Mouse (Mus musculus) urinary bladder, postnatal 14 days (tissue): ENCODE data around the gene Cst13.
A peak's percentile ranks its signal among the peaks of the same experiment; 100 is the strongest.
"Not testable (repeated sequence)": the region's sequence is repeated elsewhere in the genome, so short reads cannot be mapped to it uniquely, and the experiment has no call there.

Experiments
- DNase-seq: peaks from one replicate; pipeline ENCODE4 v3.0.0; 2021; ENCODE audit warnings: low spot score

The Cst13 gene

DNA sequence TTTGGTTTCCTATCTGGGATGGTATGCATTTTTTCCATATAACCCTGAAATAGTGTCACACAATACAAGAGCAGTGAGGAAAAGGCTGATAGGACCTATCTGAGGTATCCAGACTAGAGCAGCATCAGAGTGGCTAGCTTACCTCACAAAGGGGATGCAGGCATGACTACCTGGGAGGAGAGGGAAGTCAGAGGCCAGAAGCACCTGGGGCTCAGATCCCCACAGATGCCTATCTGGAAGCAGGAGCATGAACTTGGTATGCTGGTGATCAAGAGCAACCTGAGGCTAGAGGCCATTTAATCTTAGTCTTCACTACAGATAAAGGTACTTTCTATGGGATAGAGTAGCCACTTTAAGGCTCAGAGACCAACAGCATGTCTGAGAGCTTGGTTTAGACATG, at the start of gene Cst13:
Gene Cst13, plus strand, starts transcription at position 173 of the 400 bp plus-strand sequence.
- no peak for DNase-seq

DNA sequence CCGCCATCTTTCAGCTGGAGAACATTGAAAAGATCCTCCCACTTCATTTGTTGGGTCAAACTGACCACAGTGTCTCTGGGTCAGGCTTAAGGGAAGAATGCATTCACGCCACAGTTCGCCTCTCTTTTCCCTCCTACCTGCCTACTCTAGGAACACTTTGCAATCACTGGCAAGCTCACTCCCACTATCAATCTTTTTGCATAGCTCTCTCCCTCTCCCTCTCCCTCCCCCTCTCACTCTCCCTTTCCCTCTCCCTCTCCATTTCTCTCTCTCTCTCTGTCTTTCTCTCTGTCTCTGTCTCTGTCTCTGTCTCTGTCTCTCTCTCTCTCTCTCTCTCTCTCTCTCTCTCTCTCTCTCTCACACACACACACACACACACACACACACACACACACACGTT, 48.5 kb upstream of the Cst13 start, which contains the start of gene Cst11:
Gene Cst11, minus strand, starts transcription at position 101 of the 400 bp plus-strand sequence.
- DNase-seq = not testable (repeated sequence)

DNA sequence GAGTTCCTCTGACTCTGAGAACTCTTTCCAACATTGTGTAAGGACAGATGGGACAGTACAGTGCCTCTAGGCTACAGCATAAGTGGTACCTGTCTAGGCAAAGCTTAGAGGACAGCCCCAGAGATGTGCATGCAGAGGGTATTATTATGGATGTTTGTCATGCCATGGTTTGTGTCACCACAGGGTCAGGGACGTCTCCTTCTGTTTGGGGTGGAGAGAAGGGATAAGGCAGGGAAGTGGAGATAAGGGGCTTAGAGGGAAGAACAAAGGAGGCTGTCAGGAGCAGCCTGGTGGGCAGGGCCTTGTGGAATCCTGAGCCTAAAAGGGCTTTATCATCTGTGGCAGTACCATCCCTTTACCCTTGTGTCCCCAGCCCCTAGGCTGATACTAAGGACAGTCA, 38.2 kb upstream of the Cst13 start, which contains the start of gene 8030411F24Rik:
Gene 8030411F24Rik, plus strand, starts transcription at position 301 of the 400 bp plus-strand sequence.
- no peak for DNase-seq

DNA sequence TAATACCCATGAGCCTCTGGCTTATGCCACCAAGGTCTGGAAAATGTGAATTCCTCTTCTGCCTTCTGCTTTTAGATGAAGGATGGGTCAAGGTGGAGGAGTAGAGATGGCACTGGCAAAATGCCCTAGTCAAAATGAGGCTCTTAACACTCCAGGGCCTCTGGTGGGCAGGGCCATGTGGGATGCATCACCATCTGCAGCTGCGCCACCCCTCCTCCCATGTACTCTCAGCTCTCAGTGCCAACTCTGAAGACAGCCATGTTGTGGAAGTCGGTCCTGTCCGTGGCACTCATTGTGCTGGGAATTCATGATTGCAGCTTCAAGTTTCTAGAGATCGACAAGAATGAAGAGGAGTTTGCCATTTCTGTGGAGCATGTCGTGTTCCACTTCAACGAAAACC, 30.7 kb upstream of the Cst13 start, which contains the start of gene Cst12:
Gene Cst12, plus strand, starts transcription at position 220 of the 400 bp plus-strand sequence.
- no peak for DNase-seq

DNA sequence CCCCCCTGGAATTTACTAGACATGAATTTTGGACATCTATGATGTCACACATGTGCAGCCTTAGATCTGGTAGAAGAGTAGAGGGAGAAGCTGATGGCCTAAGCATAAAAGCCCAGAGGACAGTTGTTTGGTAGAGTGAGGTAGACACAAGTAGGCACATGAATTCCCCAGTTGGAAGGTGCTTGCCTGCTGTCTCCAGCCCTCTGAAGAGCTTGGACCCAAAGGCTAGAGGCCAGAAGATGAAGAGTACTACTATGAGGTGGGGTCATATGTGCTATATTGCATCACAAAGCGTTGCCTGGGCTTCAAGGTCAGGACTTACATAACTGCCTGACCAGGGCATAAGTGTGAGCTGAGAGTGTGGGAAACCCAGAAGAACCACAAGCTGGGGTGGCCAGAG, 21.4 kb upstream of the Cst13 start, which contains the start of gene Cst8:
Gene Cst8, plus strand, starts transcription at position 301 of the 400 bp plus-strand sequence.
- no peak for DNase-seq

DNA sequence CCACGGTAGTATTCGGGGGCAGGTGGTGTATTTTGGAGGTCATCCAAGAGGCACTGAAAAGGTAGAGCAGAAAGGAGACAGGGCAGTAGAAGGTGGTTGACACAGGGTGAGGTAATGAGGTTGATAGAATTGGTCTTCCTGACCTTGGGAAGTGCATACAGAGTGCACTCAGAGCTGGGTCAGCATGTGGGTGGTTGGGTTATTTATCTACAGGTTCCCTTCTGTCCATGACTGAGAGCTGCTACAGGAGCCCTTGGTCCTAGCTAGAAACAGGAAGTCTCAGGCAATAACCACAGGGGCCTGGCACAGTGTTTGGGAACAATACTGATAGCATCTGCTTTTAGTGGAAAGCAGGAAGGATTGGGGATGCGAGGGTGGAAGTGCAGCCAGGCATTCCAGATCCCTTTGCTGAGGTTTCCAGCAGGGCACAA, 18.4 kb upstream of the Cst13 start:
- no peak for DNase-seq

DNA sequence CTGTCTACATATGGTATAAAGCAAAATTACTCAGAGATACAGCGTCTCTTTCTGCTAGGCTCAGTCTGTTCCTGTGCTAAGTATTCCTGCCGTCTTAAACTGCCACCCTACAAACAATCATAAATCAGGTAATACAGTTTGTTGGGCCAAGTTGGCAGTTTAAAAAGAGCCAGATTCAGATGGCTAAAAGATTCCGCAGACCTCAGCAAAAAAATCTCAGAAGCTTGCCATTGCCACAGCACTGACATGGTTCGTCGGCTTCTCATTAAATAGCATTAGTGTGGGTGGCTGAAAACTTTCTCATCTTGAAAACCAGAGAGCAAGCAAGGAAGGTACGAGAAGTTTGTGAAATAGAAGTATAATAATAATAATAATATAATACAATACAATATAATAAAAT, 13.2 kb upstream of the Cst13 start:
- no peak for DNase-seq

DNA sequence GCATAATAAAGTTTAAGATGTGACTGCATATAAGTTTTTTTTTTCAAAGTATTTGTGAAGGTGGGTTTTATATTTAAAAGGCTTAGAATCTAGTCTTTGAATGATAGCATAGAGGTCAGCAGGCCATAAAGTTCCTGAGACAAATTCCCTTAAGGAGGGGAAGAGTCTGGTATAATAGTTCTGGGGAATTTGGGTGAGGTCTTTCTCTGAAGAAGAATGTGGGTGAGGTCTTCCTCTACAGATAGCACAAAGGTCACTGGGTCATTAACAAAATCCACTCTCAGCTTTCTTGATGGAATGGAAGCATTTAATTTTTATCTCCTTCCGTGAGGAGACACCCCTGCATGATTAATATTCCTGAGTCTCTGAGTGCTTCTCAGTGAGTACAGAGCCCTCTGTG, 6.1 kb downstream of the Cst13 start:
- no peak for DNase-seq

DNA sequence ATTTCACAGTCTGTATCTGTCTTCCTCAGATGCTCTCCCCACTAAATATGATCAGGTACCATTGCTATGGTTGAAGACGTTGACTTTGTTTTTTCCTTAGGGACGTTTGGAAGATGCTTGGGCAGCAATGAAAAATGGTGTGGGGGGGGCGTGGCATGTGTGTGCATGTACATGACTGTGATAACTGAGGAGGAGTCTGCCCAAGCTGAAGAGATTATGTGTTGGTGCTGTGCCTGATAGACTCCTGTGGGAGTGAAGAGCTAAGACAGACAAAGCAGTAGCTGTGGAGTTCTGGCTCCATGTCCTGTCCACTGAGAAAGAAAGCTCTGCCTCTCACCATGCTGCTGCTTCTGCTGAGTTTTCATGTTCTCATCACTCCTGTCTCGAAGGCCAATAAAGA, 15.0 kb downstream of the Cst13 start, which contains the start of gene Cst9:
Gene Cst9, plus strand, starts transcription at position 236 of the 400 bp plus-strand sequence.
- no peak for DNase-seq

DNA sequence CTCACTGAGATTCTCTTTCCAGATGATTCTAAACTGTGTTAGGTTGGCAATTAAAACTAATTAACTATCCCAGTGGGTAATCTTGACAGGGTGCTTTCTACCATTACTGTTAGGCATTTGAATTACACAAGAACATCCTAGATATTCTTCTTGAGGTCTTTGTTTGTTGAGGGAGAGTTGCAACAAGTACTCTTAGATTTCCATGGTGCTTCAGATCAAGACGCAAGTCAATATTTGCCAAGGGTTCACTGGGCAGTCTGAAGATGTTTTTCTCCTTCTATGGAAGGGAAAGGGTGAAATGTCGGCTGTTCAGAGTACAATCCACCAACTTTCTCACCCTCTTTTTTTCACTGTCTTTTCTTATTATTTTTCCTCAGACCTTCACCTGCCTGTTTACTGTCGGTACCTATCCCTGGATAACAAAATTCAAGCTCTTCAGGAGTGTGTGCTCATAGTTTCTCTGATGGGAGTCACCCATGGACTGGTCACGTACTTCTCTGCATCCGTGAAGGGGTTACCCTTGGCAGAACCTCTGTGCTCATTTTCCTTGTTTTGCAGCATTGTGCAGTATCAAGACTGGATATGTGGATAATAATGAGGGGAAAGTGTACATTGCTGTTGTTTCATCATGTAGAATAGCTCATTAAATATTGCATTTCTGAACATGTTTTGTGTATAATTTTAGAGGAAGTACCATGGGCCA, 18.3 kb downstream of the Cst13 start:
- DNase-seq = no peak

DNA sequence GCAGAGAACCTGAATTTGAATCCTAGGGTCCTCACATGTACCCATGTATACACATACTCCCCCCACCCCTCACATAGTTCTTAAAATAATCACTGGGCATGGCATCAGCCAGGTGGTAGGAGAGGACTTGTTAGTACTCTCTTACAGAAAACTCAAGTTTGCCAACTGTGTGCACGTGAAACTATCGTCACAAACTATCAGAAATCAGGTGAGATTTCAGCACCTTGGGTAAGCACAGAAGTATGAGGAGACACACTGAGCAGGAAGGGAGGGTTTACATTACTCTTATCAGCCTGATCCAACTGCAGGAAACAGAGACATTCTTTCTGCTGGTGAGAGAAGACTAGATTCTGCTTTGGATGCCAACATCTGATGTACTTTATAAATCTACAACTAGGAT, 19.3 kb downstream of the Cst13 start:
- no peak for DNase-seq

DNA sequence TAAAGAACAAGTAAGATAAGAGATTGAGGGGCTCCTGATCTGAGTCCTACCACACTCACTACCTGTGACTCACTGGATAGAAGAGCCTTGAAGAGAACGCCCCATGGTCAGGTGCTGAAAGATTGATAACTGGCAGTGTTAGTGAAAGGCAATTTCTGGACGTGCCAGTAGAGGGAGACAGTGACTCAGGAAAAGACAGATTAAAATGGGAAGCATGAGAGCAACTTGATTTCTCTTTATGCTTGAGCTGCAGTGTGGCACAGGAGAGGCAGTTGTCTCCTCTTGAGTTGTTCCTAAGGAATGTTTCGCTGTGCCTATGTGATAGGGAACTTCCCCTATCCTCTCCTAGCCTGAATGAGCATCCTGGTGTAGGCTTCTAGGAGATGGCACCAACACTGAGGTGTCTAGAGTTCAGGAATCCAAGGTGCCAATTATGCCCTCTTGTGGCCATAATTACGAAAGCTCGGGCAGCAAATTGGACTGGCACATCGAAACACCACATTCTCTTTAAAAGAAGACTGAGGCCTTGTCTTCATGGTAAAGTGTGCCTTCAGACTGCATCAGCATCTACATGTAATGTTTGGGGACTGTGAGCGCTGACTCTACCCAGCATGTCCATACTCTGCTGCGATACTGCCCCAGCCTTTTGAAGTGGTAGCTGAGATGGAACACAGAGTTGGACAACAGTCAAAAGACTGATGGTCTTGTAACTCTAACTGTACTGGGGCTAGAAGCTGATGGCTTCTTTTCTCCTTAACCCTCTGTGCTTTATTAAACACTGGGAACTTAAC, 31.4 kb downstream of the Cst13 start:
- peak; percentile 80 for DNase-seq

DNA sequence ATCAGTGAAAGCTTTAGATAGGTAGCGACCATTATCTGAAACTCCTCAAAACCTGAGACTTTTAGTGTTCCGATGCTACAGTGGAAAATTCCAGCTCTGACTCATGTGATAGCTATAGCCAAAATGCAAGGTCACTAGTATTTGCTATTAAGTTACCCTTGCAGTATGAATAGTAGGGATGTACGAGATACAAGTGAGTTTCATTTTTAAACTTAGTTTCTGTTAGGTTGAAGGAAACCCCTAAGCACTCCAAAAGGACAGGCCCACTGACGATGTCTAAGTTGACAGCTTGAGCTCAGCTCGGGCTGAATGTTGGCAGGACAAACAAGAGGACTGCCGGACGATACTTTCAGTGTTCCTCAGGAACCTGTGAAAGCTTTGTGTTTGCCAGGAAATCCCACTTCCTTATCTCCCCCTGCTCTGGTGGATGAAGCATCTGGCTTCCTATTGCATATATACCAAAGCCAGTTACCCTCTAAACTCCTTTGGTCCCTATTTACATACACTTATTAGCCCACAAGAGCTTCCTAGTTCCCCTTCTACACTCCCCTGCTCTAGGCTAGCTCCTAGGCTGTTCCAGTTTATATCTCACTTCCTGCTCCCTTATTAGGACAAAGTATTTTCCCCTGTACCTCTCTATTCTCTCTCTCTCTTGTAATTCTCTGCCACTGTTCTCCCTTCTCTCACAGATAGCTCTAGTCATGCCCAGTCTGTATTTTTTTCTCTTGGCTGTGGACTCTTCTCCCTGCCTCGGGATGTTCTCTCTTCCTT, 36.9 kb downstream of the Cst13 start:
- DNase-seq = no peak

DNA sequence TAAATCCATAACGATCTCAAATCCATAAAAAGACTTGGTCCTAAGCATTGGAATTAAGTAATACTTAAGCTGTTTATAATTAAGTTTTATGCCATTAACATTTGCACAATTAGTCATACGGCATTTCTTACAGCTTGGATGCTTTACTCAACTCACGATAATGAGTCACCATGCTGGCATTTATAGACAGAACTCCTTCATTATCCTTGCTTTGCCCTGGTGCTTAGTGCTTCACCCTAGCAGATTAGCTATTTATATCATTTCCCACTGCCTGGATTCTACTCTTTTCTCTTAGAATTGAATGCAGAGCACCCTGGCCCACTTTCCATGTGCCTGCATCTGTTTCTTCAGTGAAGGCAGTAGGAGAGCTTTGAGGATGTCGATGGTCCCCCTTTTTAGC, 37.6 kb downstream of the Cst13 start:
- DNase-seq = no peak

DNA sequence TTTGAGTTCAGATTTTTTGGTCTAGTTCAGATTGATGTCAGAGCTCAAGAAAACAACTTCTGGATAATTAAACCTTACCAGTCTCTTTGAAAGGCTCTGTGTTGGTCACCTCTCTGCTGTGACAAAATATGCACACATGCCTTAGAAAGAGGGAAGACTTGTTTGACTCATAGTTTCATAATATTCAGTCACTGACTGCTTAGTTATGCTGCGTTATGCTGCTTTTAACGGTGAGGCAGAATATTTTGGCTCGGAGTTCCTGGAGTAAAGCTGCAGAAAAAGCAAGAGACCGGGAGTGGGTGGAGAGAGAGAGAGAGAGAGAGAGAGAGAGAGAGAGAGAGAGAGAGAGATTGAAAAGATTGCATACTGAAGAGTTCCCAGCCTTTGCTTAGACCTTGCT, 41.1 kb downstream of the Cst13 start:
- no peak for DNase-seq

DNA sequence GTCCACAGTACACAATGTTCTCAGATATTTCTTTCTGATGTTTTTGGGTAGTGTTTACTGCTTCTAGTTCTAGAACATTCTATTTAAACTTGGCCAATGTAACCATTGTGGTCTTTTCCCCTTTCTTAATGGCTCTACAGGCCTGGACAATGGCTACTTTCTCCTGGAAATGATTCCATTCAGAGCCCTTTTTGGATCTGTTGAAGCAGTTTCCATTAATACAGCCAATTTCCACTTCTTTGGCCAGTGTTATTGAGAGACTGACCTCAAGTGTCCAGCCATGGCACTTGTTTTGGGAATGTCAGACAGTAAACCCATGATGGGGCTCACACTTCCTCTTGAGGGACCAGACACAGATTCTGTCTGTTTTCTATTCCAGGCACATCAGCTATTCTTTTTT, 41.8 kb downstream of the Cst13 start:
- no peak for DNase-seq

DNA sequence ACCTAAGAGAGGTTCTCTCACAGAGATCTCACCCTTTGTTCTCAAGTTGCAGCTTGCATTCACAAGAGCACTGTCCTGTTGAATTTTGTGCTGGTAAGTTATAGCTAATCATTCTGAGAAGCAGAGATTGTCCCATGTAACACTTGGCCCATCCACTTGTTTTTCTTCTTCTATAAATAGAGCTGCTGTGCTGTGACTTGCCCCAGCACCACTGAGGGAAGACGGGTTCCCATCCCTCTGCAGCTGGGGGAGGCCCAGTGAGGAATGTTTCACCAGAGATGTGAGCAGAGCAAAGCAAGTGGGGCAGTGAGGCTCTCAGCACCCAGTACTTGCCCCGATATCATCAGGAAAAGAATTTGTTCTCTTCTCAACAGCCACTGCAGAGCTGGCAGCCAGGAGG, 45.1 kb downstream of the Cst13 start, which contains the start of gene 9230104L09Rik:
Gene 9230104L09Rik, minus strand, starts transcription at position 73 of the 400 bp plus-strand sequence.
- peak; percentile 40 for DNase-seq

DNA sequence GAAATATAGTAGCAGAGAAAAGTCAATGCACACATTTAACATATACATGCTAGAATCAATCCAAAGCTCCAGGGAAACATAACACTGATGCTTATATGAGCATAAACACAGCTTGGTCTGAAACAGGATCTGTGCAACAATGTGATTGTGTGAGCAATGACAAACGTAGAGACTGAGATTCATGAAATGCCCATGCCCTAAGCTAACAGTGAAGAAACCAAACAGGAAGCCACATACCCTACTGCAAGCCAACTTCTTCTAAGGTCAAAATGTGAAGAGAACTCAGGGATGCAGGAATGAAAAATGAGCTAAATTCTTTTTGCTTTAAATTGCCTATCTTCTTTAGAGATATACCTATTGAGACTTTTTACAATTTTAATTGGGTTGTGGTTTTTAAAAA, 49.1 kb downstream of the Cst13 start:
- DNase-seq = no peak

DNA sequence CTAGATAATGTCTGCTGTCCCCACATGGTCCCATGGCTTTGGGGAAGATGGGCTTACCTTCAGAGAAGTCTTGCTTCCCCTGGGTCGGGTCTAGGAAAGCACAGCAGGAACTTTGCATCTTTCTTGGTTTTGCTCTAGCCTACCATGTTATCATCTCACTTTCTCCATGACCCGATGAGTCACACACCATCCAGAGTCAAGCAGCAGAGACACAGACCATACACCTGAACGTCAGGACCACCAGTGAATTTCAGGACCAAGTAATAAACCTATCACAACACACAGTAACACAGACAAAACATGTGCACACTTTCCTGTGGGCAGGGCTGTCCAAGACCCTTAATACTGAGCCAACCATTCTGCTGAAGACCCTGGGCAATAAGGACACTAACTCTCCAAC, 50.6 kb downstream of the Cst13 start:
- DNase-seq = no peak

DNA sequence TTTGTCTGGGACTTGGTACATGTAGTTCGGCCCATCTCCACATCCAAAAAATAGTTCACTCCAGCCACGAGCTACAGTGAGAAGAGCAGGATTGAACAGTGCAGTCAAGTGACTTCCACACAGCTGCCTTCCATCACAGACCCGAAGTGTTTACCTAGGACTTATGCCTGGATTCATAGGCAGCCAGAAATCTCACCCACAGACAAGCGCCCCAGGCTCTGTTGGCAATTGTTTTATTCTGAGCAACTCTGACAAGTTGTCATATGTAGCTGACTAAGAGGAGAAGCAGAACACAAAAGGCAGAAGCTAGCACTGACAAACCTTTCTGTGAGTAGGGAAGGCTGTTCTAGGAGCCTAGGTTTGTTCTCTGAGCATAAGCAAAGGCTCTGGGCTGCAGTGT, 53.0 kb downstream of the Cst13 start:
- DNase-seq = peak; percentile 36

DNA sequence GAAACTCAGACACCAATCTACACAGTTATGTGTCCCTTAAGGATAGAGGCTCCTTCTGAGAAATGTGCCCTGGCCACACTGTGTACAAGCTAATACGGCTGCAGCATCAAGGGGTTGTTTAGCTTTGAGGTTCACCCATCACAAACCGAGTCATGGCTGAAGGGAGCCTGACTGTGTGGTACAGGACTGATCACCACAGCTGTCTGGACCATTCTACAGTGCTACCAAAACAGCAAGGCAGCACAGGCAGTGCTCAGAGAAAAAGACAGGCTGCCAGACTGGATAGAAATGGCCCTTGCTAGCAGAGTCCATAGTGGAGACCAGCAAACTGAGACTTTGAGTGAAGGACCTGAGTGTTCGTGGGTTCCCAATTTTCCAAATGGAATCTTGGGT, 54.3 kb downstream of the Cst13 start:
- DNase-seq = no peak
